Mouse (Mus musculus) testis, postnatal 14 days (tissue): ENCODE results near the gene Arhgef28.

Experiments used
- DNase-seq: peaks from one replicate; pipeline ENCODE4 v3.0.0; 2021; ENCODE audit warnings: low spot score

Arhgef28 gene

GRCm38 (mm10) chr13:98205771-98206545 is at the start of gene Arhgef28:
Arhgef28 (minus strand) TSS chr13:98206439.
- DNase-seq: peak; percentile 40

GRCm38 (mm10) chr13:98254921-98255320 is 48.7 kb upstream of the Arhgef28 start:
- no peak for DNase-seq

GRCm38 (mm10) chr13:98249594-98249993 is 43.4 kb upstream of the Arhgef28 start:
- DNase-seq: peak; percentile 52

GRCm38 (mm10) chr13:98245386-98245785 is 39.1 kb upstream of the Arhgef28 start:
- DNase-seq: no peak

GRCm38 (mm10) chr13:98244571-98245350 is 38.5 kb upstream of the Arhgef28 start:
- no peak for DNase-seq

- DNase-seq: no peak
Observed at GRCm38 (mm10) chr13:98241531-98242282, 35.5 kb upstream of the Arhgef28 start.

- peak; percentile 43 for DNase-seq
Observed at GRCm38 (mm10) chr13:98239978-98240641, 33.9 kb upstream of the Arhgef28 start.

GRCm38 (mm10) chr13:98235451-98235850 is 29.2 kb upstream of the Arhgef28 start:
- DNase-seq: no peak

GRCm38 (mm10) chr13:98230511-98230910 is 24.3 kb upstream of the Arhgef28 start:
- no peak for DNase-seq

GRCm38 (mm10) chr13:98226225-98226624 is 20.0 kb upstream of the Arhgef28 start:
- no peak for DNase-seq

GRCm38 (mm10) chr13:98222848-98223247 is 16.6 kb upstream of the Arhgef28 start:
- DNase-seq: no peak

GRCm38 (mm10) chr13:98210137-98210536 is 3.9 kb upstream of the Arhgef28 start:
- DNase-seq: no peak

- DNase-seq: no peak
Observed at GRCm38 (mm10) chr13:98208842-98209241, 2.6 kb upstream of the Arhgef28 start.

- DNase-seq: no peak
Observed at GRCm38 (mm10) chr13:98206546-98206870, 269 bp upstream of the Arhgef28 start.

GRCm38 (mm10) chr13:98205111-98205510 is 1.1 kb downstream of the Arhgef28 start:
- no peak for DNase-seq

GRCm38 (mm10) chr13:98204371-98204770 is 1.9 kb downstream of the Arhgef28 start:
- no peak for DNase-seq

- DNase-seq: no peak
Observed at GRCm38 (mm10) chr13:98201436-98201835, 4.8 kb downstream of the Arhgef28 start.

GRCm38 (mm10) chr13:98192596-98192995 is 13.6 kb downstream of the Arhgef28 start:
- DNase-seq: no peak

GRCm38 (mm10) chr13:98188500-98188899 is 17.7 kb downstream of the Arhgef28 start:
- no peak for DNase-seq

- DNase-seq: no peak
Observed at GRCm38 (mm10) chr13:98187904-98188303, 18.3 kb downstream of the Arhgef28 start.

GRCm38 (mm10) chr13:98186179-98186578 is 20.1 kb downstream of the Arhgef28 start:
- no peak for DNase-seq

GRCm38 (mm10) chr13:98184632-98185031 is 21.6 kb downstream of the Arhgef28 start:
- no peak for DNase-seq
